Mouse (Mus musculus) olfactory bulb, adult 2 months (tissue): ENCODE measurements around the gene Foxc1. TPM values are rescaled to one million over a fixed set of nuclear protein-coding genes. Genes with fewer than 3 reads are reported as not detected.

Experiments used
- H3K27ac ChIP-seq: fragments of 200-500 bp; 2 replicates; pipeline ENCODE4 v1.5.1; 2012; ENCODE audit warnings: low read depth, low read length; ENCODE audit not compliant: insufficient read depth
- H3K4me1 ChIP-seq: fragments of 200-500 bp; 2 replicates; pipeline ENCODE4 v1.6.1; 2012; ENCODE audit warnings: low read length; ENCODE audit not compliant: control insufficient read depth, insufficient read depth
- H3K4me3 ChIP-seq: fragments of 200-500 bp; 2 replicates; pipeline ENCODE4 v1.5.1; 2012; ENCODE audit warnings: mild to moderate bottlenecking, low read depth, low read length, moderate library complexity; ENCODE audit not compliant: insufficient read depth
- CTCF ChIP-seq: fragments of 200-500 bp; IDR thresholded peaks from 2 replicates; pipeline ENCODE4 v1.5.1; 2012; ENCODE audit warnings: low read depth, mild to moderate bottlenecking, low read length, moderate library complexity; ENCODE audit not compliant: insufficient read depth
- POLR2A ChIP-seq: fragments of 200-500 bp; IDR thresholded peaks from 2 replicates; pipeline ENCODE4 v1.6.1; 2012; ENCODE audit warnings: mild to moderate bottlenecking, low read depth, low read length, moderate library complexity; ENCODE audit not compliant: insufficient read depth
- WGBS: fragments of 180-500 bp; shearing (Covaris S2); methylation state at CpG from one replicate; pipeline ENCODE4 v1.1.7; 2018; 5-methylcytosine and 5-hydroxymethylcytosine counted together
- polyA plus RNA-seq: library from polyadenylated mRNA; stranded (reverse); fragments of >200 nt; gene quantifications from 2 replicates; pipeline ENCODE4 v1.2.4, GENCODE M21; 2012; ENCODE audit warnings: low replicate concordance; ENCODE audit not compliant: missing spikeins, insufficient read depth, insufficient read length

The Foxc1 gene
- polyA plus RNA-seq, 1 experiment: not detected

DNA sequence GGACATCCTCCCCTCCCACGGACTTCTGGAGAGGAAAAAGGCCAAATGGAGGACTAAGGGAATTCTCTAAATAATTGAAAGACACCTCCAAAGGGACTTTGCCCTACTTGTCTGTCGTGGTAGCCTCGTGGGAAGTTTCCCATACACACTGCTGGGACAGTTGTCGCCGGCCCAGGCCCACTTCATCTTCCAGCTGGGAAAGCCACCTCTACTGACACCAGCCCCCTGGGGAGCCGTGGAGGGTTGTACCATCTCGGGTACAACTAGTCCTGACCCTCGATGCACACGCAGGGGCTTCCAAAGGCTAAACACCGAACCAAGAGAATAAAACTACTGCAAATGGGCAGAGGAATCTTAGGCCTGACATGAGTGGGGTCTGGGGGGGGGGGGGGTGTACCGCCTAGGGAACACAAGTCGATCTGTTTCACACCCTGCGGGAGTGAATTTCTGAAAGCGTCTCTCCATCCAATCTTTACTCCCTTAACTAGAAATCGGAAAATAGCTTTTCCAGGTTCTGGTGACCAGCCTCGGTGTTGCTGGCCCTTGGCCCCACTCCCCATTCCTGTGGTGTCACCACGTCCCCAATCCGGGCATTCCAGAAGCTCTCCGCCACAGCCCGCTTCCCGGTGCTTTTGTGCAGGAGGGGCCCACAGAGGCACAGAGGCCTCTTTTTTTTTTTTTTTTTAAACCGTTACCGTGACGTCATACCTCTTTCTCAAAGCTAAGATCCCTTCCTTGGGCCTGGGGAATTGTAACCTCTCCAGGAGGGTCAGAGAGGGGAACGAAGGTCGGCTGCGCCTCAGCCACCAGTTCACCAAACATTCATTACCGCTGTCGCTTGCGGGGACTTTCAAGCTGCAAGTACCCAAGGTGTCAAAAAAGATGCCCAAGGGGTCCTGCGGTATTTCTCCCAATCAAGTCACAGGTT lies 3.0 kb upstream of the Foxc1 start:
- Histone ChIP-seq H3K27ac (no peak overlapping the region), H3K4me1 (peaks cover 21% of the 10 kb centered on the region), H3K4me3 (no peak overlapping the region)
- no peak for TF ChIP-seq POLR2A
- TF ChIP-seq CTCF: no peak
- 6% methylated on average over 31 of the region's 31 CpGs for WGBS

DNA sequence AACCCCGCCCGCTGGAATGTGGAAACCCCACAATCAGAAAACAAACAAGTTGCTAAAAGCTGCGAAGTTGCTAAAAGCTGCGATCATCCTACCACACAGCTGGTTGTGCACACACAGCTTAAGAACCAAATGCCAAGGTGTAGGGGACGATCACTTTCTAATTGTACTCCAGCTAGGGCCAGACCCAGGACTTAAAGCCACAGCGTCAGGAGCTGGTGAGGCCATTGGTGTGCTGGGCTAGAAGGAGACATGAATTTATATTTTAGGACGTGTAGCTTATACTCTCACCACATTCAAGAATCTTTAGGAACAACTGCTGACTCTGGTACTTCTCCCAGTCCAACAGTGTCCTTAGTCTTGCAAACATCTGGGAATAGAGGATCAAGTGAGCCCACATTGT lies 1.9 kb upstream of the Foxc1 start:
- H3K4me3 ChIP-seq: no peak overlapping the region
- 8% methylated on average over 7 of the region's 7 CpGs for WGBS

DNA sequence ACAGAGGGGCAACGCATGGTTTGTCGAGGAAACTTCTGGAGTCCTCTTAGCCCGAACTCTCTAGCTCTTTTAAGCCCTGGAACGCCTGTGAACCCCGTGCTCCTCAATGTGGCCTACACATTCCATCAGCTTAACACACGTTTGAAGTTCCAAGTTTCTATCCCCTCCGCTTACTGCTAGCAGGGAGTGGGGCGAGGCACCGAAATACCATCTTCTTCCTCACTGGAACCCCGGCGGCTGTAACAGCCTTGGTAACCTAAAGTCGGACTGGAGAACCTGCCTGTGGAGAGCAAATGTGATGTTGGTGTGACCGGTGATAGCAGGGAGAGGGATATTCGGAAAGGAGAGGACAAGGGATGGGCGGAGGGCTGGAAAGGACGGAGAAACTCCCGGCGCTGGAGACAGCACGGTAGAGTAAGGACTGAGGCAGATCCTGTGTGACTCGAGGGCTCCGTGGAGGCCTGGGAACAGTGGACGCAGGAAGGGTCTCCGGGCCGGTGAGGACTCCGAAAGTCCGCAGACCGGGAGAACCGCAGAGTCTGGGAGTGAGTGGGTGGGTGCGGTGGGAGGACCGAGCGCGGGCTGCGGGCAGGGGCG lies 504 bp upstream of the Foxc1 start:
- H3K4me1 ChIP-seq: peaks cover 24% of the 10 kb centered on the region
- peak overlapping the region; percentile 31 for H3K4me3 ChIP-seq
- TF ChIP-seq CTCF (no peak), POLR2A (no peak)
- H3K27ac ChIP-seq: no peak overlapping the region
- WGBS: 5% methylated on average over 34 of the region's 34 CpGs

More for the DNA sequence above, 1.9 kb upstream of the Foxc1 start:
- TF ChIP-seq POLR2A (no peak), CTCF (no peak)
- Histone ChIP-seq H3K4me1 (peaks cover 24% of the 10 kb centered on the region), H3K27ac (no peak overlapping the region)

DNA sequence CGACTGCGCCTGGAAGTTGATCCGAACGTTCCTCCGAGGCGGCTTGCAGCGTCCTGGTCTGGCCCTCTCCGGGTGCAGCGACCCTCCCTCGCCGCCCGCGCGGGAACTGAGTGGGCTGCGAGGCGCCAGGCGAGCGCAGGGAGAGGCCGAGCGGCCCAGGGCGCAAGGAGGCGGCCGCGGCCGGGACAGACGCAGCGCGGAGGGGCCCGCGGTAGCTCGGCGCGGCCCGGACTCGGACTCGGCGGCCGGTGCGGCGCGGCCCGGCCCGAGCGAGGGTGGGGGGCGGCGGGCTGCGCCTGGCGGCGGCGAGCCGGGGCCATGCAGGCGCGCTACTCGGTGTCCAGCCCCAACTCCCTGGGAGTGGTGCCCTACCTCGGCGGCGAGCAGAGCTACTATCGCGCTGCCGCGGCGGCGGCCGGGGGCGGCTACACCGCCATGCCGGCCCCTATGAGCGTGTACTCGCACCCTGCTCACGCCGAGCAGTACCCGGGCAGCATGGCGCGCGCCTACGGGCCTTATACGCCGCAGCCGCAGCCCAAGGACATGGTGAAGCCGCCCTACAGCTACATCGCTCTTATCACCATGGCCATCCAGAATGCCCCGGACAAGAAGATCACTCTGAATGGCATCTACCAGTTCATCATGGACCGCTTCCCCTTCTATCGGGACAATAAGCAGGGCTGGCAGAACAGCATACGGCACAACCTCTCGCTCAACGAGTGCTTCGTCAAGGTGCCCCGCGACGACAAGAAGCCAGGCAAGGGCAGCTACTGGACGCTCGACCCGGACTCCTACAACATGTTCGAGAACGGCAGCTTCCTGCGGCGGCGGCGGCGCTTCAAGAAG lies 680 bp downstream of the Foxc1 start:
- under 1% methylated on average over 99 of the region's 101 CpGs for WGBS
- no peak overlapping the region for H3K27ac ChIP-seq
- peaks cover 16% of the 10 kb centered on the region for H3K4me1 ChIP-seq
- no peak for TF ChIP-seq CTCF
- no peak for TF ChIP-seq POLR2A
- H3K4me3 ChIP-seq: peak overlapping the region; percentile 35

DNA sequence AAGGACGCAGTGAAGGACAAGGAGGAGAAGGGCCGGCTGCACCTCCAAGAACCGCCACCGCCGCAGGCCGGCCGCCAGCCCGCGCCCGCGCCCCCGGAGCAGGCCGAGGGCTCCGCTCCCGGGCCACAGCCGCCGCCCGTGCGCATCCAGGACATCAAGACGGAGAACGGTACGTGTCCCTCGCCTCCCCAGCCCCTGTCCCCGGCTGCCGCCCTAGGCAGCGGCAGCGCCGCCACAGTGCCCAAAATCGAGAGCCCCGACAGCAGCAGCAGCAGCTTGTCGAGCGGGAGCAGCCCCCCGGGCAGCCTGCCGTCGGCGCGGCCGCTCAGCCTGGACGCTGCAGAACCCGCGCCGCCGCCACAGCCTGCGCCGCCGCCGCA lies 1.3 kb downstream of the Foxc1 start:
- TF ChIP-seq CTCF: no peak
- TF ChIP-seq POLR2A: no peak
- peak overlapping the region; percentile 35 for H3K4me3 ChIP-seq
- H3K4me1 ChIP-seq: peaks cover 16% of the 10 kb centered on the region
- no peak overlapping the region for H3K27ac ChIP-seq
- under 1% methylated on average over 38 of the region's 47 CpGs for WGBS

DNA sequence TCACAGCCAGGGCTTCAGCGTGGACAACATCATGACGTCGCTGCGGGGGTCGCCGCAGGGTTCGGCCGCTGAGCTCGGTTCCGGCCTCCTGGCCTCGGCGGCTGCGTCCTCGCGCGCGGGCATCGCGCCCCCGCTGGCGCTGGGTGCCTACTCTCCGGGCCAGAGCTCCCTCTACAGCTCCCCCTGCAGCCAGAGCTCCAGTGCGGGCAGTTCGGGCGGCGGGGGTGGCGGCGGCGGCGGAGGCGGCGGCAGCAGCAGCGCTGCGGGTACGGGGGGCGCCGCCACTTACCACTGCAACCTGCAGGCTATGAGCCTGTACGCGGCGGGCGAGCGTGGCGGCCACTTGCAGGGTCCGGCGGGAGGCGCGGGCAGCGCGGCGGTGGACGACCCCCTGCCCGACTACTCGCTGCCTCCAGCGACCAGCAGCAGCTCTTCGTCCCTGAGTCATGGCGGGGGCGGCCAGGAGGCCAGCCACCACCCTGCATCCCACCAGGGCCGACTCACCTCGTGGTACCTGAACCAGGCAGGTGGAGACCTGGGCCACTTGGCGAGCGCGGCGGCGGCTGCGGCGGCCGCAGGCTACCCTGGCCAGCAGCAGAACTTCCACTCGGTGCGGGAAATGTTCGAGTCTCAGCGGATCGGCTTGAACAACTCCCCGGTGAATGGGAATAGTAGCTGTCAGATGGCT lies 1.8 kb downstream of the Foxc1 start:
- TF ChIP-seq POLR2A: no peak
- no peak for TF ChIP-seq CTCF
- peaks cover 16% of the 10 kb centered on the region for H3K4me1 ChIP-seq
- 2% methylated on average over 73 of the region's 73 CpGs for WGBS
- H3K4me3 ChIP-seq: peak overlapping the region; percentile 35
- no peak overlapping the region for H3K27ac ChIP-seq

DNA sequence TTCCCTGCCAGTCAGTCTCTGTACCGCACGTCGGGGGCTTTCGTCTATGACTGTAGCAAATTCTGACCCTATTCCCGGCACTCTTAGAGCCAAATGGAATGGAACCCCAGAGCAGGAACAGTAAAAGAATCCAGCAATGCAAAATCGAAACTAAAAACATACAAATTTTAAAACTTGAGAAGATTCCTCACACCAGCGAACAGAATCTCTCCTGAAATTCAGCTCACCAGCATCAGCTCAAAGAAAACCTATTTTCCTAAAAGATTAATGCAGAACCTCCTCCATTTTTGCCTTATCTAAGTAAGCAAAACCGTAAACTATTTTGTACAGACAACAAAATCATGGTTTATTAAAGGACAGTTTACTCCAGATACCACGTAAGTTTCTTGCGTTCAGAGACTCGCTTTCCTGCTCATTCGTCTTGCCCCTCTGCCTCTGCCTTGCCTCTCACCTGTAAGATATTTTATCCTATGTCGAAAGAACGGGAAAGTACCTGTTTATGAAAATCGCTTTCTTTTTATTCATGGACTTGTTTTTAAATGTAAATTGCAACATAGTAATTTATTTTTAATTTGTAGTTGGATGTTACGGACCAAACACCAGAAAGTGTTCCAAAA lies 2.5 kb downstream of the Foxc1 start:
- WGBS: 9% methylated on average over 16 of the region's 16 CpGs
- TF ChIP-seq CTCF: no peak
- TF ChIP-seq POLR2A: no peak

DNA sequence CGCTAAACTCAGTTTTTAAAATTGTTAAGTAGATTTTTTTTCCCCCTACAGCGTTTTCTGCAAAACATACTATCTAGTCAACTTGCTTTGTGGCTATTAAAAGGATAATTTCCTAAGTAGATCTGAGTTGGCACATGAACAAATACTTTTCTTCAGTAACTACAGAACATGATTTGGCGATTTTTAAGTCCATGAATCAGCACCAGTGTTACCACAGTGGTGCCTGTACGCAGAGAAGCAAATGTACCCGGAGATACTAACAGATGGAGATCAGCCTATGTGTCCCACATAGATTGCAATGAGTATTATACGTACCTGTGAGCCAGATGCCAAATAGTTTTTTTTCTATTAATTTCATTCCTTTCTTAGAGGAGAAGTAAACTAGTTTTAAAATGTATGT lies 3.3 kb downstream of the Foxc1 start:
- TF ChIP-seq POLR2A (no peak), CTCF (no peak)
- peaks cover 16% of the 10 kb centered on the region for H3K4me1 ChIP-seq
- no peak overlapping the region for H3K27ac ChIP-seq
- H3K4me3 ChIP-seq: no peak overlapping the region
- WGBS: 27% methylated on average over 6 of the region's 6 CpGs

More for the DNA sequence above, 2.5 kb downstream of the Foxc1 start:
- no peak overlapping the region for H3K27ac ChIP-seq
- H3K4me1 ChIP-seq: peaks cover 16% of the 10 kb centered on the region
- H3K4me3 ChIP-seq: peak overlapping the region; percentile 35
